Mouse (Mus musculus) erythroblast, embryonic 14.5 days (primary cell): ENCODE data around the gene Ppp1r12b.

Experiments used
- GATA1 ChIP-seq: IDR thresholded peaks from 2 replicates; pipeline ENCODE4 v1.6.1; 2012; ENCODE audit warnings: low read length, inconsistent platforms, mixed read lengths
- TAL1 ChIP-seq: IDR thresholded peaks from 3 replicates; pipeline ENCODE4 v1.6.1; 2012; ENCODE audit warnings: low read length, inconsistent platforms, mixed read lengths

DNA sequence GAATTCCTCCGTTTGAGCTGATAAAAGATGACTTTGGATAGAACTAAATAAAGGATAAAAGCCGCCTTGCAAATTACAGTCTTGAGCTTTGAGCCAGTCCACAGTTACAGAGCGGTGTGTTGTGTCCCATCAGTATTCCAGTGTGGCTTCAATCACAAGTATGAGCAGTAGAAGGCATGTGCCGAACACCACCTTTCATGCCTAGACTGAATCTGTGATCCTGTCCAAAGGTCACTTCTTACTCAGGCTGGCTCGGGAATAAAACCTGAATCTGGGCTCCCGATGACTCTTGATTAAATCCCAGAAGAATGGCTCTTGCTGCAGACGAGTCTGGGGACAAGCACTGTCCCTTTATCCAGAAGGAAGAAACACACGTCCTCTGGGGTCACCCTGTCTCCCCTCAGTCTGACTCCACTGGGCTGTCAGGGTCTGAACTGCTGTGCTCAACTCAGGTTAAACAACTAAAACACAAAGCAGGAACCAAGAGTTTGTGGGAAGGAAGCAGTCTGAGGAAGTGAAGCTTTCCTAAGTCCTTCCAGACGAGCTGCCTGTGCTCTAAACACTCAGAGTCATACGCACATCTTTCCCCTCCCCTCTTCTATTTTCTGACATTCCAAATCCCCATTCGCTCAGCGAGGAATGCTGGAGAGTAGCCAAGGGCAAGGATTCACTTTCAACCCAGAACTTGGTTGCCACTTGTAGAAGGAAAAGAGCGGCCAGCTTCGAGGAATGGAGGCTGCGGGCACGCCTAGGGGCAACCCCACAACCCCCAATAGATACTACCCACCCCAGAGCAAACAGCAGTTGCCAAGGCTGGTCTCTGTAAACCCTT lies 152.2 kb downstream of the Ppp1r12b start:
- TF ChIP-seq TAL1 (no peak), GATA1 (no peak)
